Mouse (Mus musculus) left cerebral cortex, adult 2 months (tissue): Measurements from ENCODE around the gene Rtn4r. TPM values are rescaled to one million over a fixed set of nuclear protein-coding genes. Genes with fewer than 3 reads are reported as not detected.
A peak's percentile ranks its signal among the peaks of the same experiment; 100 is the strongest.

ENCODE experiments used
- DNase-seq, 2 experiments: peaks; one replicate each; pipeline ENCODE4 v3.0.0; 2021 to 2022; ENCODE audit warnings: low spot score in 2 of 2, mixed read lengths in 1 of 2; ENCODE audit errors: extremely low spot score in 1 of 2
- H3K27ac ChIP-seq: fragments of 200-600 bp; 2 replicates; pipeline ENCODE4 v1.8.1; 2022
- H3K4me3 ChIP-seq: fragments of 200-600 bp; 2 replicates; pipeline ENCODE4 v1.8.1; 2022
- CTCF ChIP-seq: fragments of 200-600 bp; IDR thresholded peaks from 2 replicates; pipeline ENCODE4 v1.8.1; 2022; ENCODE audit warnings: antibody characterized with exemption, mild to moderate bottlenecking, moderate library complexity
- intact Hi-C: fragments of 180-260 bp; cut with DNase I; formaldehyde crosslinking; loops from one replicate; pipeline ENCODE4 v1.15.1; 2025
- total RNA-seq, 2 experiments: library from RNA; stranded (reverse); gene quantifications; 2 replicates each; pipeline ENCODE4 v1.2.3; 2021

Rtn4r gene
- total RNA-seq, 2 experiments from 2014 or later, result 138 to 147 TPM

DNA sequence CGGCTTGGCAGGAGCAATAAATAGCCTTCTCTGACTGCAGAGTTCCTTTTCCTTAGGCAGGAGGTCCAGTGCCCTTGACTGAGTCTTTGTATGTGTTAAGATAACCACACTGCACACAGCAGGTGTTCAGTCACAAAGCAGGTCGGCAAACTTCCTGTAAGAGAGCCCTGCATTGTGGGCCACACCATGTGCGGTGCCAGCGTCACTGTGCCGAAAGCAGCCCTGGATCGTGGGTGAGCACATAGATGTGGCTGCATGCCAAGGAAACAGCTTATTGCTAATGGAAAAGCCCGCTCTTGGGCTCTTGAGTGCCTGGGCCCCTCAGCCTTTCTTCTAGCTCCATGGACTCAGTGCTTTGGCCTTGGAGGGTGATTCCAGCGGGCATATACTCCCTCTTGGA, 16.8 kb downstream of the Rtn4r start:
- intact Hi-C loops, result no loop called here
- Histone ChIP-seq H3K27ac (peak overlapping the region; percentile 89), H3K4me3 (no peak overlapping the region)
- no peak for TF ChIP-seq CTCF
- DNase-seq, result peak; percentile 74 to 75

DNA sequence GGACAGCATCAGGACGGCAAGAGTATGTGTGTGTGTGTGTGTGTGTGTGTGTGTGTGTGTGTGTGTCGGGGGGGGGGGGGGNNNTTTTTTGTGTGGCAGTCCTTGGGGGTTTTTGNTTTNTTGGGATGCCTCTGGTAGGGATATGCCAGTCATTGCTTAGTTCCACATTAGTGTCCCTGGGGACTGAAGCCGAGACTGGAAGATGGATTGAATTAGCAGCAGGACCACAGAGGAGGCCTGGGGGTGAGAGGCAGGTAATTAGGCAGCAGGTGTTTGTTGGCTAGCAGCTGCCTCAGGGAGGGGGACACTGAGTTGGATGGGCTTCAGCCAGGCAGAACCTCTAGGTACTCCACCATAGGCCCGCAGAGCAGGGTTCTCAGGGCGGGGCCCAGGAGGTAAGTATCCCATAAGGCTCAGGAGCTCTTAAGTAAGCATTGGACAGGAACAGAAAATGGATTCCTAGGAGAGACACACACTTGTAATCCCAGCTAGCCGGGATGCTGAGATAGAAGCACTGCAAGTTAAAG, 18.0 kb downstream of the Rtn4r start:
- intact Hi-C loops, result no loop called here
- Histone ChIP-seq H3K27ac (peak overlapping the region; percentile 47), H3K4me3 (no peak overlapping the region)
- no peak for TF ChIP-seq CTCF
- no peak for DNase-seq

DNA sequence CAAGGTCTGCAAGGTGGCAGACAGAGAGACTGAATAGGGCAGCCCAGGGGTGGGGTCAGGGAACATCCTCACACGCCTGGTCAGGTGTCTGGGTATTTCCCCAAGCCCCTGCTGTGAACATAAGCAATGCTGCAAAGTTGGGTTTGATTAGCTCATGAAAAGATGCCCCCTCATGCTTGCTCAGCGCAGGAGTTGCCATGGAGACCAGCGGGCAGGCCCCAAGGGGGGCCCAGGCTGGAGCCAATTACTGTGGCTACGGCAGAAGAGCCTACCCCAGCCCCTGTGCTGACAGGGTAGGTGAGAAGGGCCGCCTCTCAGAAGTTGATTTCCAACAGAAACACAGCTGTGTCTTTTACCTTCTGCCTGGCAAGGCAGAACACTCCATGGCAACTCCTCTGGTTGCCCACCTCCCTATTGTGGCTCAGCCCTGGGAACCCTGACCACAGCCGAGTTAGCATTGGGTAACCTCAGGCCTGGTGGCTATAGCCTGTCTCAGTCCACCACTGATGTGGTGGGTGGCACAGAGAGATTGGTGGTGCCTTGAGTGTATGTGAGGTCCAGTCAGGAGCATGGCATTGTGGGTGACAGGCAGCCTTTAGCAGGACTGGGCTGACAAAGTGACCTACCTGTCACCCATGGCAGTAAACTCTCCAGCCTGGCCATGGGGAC, 20.9 kb downstream of the Rtn4r start:
- H3K4me3 ChIP-seq, result no peak overlapping the region
- peak overlapping the region; percentile 96 for H3K27ac ChIP-seq
- intact Hi-C loops, result no loop called here
- DNase-seq, result no peak
- no peak for TF ChIP-seq CTCF

DNA sequence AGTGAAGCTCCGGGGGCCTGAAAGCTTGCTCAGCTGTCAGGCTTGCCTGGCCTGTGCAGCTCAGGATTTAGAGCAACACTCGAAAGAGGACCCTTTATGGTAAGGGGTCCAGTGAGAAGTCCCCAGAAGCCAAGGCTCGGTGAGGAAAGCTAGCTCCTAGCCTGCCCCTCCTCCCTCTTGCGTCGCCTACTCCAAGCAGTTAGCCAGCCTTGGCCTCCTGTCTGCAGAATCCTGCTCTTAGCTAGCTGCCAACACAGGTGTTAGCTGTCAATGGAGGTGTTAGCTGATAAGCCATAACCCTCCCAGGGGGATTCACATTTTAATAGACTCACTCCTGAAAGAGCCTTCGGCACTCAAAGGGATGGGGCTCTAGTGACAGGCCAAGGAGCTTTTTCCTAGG, 21.8 kb downstream of the Rtn4r start:
- Histone ChIP-seq H3K27ac (peak overlapping the region; percentile 96), H3K4me3 (no peak overlapping the region)
- DNase-seq, result no peak

DNA sequence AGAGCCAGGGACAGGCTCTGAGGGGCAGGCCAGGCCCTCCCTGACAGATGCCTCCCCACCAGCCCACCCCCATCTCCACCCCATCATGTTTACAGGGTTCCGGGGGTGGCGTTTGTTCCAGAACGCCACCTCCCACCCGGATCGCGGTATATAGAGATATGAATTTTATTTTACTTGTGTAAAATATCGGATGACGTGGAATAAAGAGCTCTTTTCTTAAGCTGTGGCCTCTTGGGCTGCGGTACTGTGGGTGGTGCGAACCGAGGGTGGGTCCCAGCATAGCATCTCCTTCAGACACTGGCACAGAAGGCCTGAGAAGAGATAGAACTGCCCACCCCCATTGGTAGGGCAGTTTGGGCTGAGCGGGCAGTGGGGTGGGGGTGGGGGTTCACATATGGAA, 24.7 kb downstream of the Rtn4r start:
- intact Hi-C loops, result no loop called here
- peak overlapping the region; percentile 96 for H3K27ac ChIP-seq
- peak in 1 of 2 experiments; percentile 64 for DNase-seq
- no peak for TF ChIP-seq CTCF
- no peak overlapping the region for H3K4me3 ChIP-seq

More for the DNA sequence above, 21.8 kb downstream of the Rtn4r start:
- no peak for TF ChIP-seq CTCF
- intact Hi-C loops, result no loop called here

DNA sequence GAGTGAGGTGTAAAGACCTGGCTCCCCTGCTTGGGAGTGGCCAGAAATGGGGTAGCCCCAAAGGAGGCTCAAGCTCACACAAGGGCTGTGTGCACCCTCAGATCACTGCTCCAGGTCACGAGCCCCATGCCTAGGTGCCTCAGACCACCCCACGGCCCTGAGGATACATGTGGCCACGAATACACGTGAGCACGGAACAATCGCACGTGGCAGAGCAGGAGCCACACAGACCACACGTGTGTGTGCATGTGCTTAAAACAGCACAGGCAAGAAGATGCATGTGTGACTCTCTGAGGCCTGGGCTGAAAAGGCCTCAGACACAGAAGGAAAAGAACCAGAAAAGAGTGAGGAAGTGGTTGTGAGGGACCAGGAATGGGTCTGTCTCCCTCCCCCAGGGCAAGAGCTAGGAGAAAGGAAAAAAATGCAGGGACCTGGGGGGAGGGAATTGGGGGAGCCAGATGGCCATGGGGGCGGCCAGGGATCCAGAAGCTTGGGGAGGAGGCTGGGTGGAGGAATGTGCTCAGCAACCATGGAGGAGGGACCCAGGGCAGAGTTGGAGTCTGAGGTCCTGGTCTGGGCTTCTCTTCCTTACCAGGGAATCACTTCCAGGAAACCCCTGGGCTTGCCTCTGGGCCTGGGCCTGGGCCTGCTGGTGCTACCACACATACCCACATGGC, 25.5 kb downstream of the Rtn4r start:
- no peak for TF ChIP-seq CTCF
- peak in 1 of 2 experiments; percentile 64 for DNase-seq
- H3K4me3 ChIP-seq, result no peak overlapping the region
- intact Hi-C loops, result no loop called here
- H3K27ac ChIP-seq, result peak overlapping the region; percentile 96

DNA sequence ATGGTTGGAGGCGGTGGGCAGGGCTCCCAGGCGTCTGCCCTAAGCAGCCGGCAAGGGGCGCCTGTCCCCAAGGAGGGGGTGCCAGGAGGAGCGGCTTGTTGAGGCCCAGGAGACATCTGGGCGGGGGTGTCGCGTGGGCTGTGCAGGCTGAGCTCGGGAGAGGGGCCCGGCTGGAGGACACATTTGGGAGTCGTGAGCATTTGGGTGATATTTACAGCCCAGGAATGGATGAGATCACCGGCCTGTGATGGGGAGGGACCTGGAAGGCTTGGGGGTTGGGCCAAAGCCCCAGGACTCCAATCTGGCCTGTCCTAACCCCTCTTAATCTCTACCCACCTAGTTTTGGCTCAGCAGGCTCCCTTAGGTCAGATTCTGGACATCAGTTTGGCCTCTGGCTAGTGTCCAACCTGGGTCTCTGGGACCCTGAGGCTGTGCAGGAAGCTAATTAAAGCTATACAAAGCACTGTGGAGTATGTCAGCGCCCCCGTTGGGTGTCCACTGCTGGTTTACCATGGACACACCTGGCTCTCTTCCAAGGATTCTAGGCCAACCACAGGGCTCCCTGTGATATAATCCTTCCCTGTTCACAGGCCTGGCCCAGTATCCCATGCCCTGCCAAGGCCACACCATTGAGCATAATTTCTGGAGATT, 27.2 kb downstream of the Rtn4r start:
- intact Hi-C loops, result loop anchor here (1.0 kb wide), 3 partner anchors 19 to 41 kb away; no protein-coding TSS in a partner anchor
- H3K4me3 ChIP-seq, result no peak overlapping the region
- DNase-seq, result peak; percentile 85 to 94
- TF ChIP-seq CTCF, result peak; percentile 13
- peak overlapping the region; percentile 96 for H3K27ac ChIP-seq

DNA sequence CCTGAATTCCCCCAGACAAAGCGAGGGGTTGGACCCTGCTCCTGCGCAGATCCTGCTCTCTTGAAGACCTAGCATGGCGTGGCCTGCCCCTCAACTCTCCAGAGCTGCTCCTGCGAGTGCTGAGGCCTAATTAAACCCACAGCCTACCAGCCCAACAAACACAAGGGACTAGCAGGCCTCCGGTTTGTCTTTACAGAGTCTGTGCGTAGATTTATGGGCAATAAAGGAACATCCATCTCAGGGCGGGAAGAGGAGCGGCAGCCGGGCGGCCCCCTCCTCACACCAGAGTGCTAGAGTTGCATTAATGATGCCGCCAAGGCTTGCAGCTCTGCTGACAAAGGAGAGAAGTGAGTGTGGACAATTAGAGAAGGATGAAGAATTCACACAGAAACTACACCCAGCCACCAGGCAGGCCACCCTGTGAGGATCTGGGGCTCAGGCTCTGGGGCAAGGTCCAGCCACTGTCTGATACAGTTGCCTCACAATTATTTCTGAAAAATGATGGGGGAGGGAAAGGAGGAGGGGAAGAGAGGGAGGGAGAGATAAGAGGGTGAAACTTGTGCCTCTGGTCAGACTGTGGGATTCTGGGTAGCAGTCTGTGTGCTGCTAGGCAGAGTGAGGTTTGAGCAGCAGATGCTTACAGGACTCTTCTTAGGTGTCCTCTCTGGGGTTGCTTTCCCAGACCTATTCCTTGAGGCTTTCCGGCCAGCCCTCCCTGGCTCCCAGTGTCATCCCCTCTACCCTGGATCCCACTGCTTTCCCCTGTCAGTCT, 29.3 kb downstream of the Rtn4r start:
- DNase-seq, result no peak
- intact Hi-C loops, result no loop called here
- peak overlapping the region; percentile 13 for H3K27ac ChIP-seq
- no peak for TF ChIP-seq CTCF
- H3K4me3 ChIP-seq, result no peak overlapping the region

DNA sequence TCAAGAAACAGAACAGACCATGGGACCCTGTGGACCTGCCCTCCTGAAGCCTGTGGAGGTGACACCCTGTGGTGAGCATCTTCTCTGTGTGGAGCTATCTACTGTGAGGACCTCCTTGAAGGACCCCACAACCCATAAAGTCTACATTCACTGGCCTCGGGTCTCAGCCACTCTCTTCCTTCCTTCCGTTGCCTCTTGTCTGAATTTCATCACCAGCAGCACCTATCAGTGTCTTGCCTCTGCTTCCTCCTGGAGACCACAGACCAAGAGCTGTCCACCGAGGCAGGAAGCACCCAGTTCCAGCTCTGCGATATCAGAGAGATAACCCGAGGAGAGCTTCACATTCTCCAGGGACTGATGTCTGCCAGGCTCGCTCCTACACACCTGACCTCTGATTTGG, 31.8 kb downstream of the Rtn4r start:
- intact Hi-C loops, result no loop called here
- DNase-seq, result no peak
- H3K4me3 ChIP-seq, result no peak overlapping the region
- H3K27ac ChIP-seq, result no peak overlapping the region
- no peak for TF ChIP-seq CTCF

DNA sequence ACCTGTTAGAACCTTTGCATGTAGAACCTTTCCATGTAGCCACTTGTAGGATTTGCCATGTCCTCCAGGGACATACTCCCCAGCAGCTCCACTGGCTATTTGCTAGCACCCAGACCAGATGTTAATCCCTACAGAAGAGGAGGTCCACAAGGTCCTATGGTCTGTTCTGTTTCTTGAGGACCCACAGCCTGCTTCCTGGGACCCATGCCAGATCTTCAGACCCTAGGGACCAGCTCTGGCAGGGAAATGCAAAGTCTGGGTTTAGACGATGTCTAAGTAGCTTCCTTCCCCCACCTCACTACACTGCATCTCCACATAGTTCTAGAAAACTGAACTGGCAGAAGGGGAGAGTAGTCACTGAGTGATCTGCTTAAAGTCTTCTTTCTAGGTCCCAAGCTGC, 32.3 kb downstream of the Rtn4r start:
- Histone ChIP-seq H3K27ac (no peak overlapping the region; the same call in 1 of the 2 replicates), H3K4me3 (no peak overlapping the region)
- intact Hi-C loops, result no loop called here
- no peak for TF ChIP-seq CTCF
- no peak for DNase-seq

DNA sequence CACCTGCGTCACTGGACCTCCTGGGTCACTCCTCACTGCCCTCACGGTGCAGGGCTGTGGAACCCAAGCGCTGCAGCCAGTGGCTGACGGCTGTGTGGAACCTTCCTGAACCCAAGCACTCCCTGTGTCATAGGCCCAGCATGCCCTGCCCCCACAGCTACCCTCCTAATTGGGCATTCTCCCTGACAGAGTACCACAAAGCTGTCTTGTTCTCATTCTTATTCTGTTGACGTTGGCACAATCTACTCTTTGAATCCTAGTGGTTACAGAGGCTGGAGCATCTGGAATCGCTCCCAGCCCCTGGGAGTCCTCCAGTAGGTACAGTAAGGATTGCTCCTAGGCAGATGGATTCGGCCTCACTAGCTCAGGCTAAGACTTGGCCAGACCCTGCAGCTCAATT, 33.1 kb downstream of the Rtn4r start:
- intact Hi-C loops, result no loop called here
- no peak for DNase-seq
- no peak; the same call in 1 of the 2 replicates for TF ChIP-seq CTCF

More for the DNA sequence above, 33.1 kb downstream of the Rtn4r start:
- Histone ChIP-seq H3K4me3 (no peak overlapping the region), H3K27ac (peak overlapping the region; percentile 21; the same call in 1 of the 2 replicates)
